13 mouse cellular contexts compared by ENCODE assay signal in the genomic region with DNA sequence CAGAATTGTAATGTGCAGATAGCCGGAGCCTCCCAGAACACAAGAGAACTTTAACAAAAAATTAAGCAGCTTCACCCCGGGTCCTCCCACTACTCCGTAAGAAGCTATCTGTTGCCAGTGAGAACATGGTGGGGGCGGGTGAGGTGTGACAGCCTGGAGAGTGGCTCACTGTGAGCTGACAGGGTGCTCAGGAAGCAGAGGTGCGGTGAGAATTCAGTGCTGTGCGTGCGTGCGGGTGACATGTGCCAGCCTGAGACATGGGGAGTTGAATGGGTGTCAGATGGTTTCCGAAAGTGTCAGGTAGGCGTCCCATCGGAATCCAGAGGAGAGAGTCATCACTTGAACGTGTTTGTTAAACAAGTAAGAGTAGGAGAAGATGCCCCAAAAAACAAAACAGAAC. TPM values are rescaled to one million over a fixed set of nuclear protein-coding genes. Genes with fewer than 3 reads are reported as not detected.
DNase-seq lines count a peak whose midpoint lies in the region; ATAC-seq lines count a peak whose summit lies in the region.
"Had no signal": no experiment of that assay in that cellular context is flagged by ENCODE, and none has a peak within 500 bp of the region (broad histone marks: within the 10 kb centered on the region; RNA-seq: fewer than 3 reads in every experiment).

No protein-coding gene starts in this region.

- intact Hi-C loops in left cerebral cortex, postnatal 10 days (cut with DNase I): no loop called here

- ATAC-seq in megakaryocyte-erythroid progenitor cell, adult 5-6 weeks (replicated peaks; ENCODE audit: low FRiP score, low TSS enrichment, poor library complexity, severe bottlenecking): no peak
- ATAC-seq: forebrain, embryonic 15.5 days had no signal

- peak; percentile 40 for DNase-seq in left cerebral cortex, adult 11 months (ENCODE audit: low spot score)
- DNase-seq in left cerebral cortex, postnatal 10 days (ENCODE audit: extremely low spot score in 1 of 2, low spot score in 2 of 2): no peak
- DNase-seq in brain, adult 2 months (ENCODE audit: low read depth, low spot score): peak; percentile 84
- peak; percentile 43 to 64 for DNase-seq in frontal cortex, postnatal 36 days (ENCODE audit: low spot score in 2 of 2)
- DNase-seq in testis, postnatal 14 days (ENCODE audit: low spot score): peak; percentile 18
- no peak for DNase-seq in kidney, postnatal 10 days
- DNase-seq: adrenal gland, postnatal 10 days; cerebellum, postnatal 14 days; kidney, adult 8-10 months; lung, postnatal 4 days had no signal

RNA-seq across cellular contexts. Expression of gene Zfp957, which starts 7.8 kb away (rescaled TPM):
- not detected for total RNA-seq in left cerebral cortex, postnatal 10 days (2021)
- not detected in 2 replicates for total RNA-seq in megakaryocyte-erythroid progenitor cell, adult 5-6 weeks (2014; fragmentation: Nextera tagmentation)
- total RNA-seq in megakaryocyte-erythroid progenitor cell, adult 5-6 weeks (2017): not detected in 2 replicates
- total RNA-seq: adrenal gland, postnatal 10 days; layer of hippocampus, adult 18-20 months had no signal

Comparison
In these comparisons a context has a peak if more than half of its experiments do, and no peak if none do; other contexts are left out.
1. DNase-seq: peak in left cerebral cortex, adult 11 months (single experiment), brain, adult 2 months (single experiment), frontal cortex, postnatal 36 days (2 of 2) and testis, postnatal 14 days (single experiment); none in left cerebral cortex, postnatal 10 days (0 of 2) and kidney, postnatal 10 days (single experiment).